Mouse (Mus musculus): Measurements from ENCODE around the gene Tmco1. TPM values are rescaled to one million over a fixed set of nuclear protein-coding genes. Genes with fewer than 3 reads are reported as not detected.

Gene Tmco1
- total and polyA plus RNA-seq, 3 experiments = 110 to 128 TPM; not detected in 1

- H3K27me3 ChIP-seq (ENCODE audit: control insufficient read depth in 1 of 2, insufficient read depth in 2 of 2, low read length in 2 of 2) = no peaks in the 10 kb centered on the region
- peak; percentile 81 for DNase-seq (ENCODE audit: low read depth, low spot score)
- peak overlapping the region; percentile 93 for H3K9ac ChIP-seq (ENCODE audit: control insufficient read depth, low read depth, low read length, poor library complexity, severe bottlenecking)
- peaks cover 7 to 23% of the 10 kb centered on the region in 2 experiments for H3K4me1 ChIP-seq (ENCODE audit: control insufficient read depth in 1 of 2, insufficient read depth in 2 of 2, low read length in 2 of 2)
- no peaks in the 10 kb centered on the region for H3K9me3 ChIP-seq (replicated peaks; ENCODE audit: insufficient read depth, low read length)
- H3K36me3 ChIP-seq (ENCODE audit: control insufficient read depth in 1 of 2, insufficient read depth in 2 of 2, low read length in 2 of 2) = peaks cover 5 to 27% of the 10 kb centered on the region in 2 experiments
- H3K27ac ChIP-seq (ENCODE audit: control insufficient read depth, low read depth, low read length) = peak overlapping the region; percentile 87
- peaks cover 63% of the 10 kb centered on the region for H3K79me2 ChIP-seq (ENCODE audit: control insufficient read depth, insufficient read depth, low read length, poor library complexity)
- TF ChIP-seq MYC (IDR thresholded peaks at IDR 0.05; ENCODE audit: low read depth, low read length) (peak; percentile 96), TBP (IDR thresholded peaks at IDR 0.05; ENCODE audit: low read depth, low read length) (no peak), ZNF384 (IDR thresholded peaks at IDR 0.05; ENCODE audit: low read depth, low read length) (peak; percentile 4; the same call in 1 of the 2 replicates), MEF2A (IDR thresholded peaks at IDR 0.05; ENCODE audit: extremely low read depth, insufficient replicate concordance, low read depth, low read length, poor library complexity, severe bottlenecking) (no peak), CHD1 (IDR thresholded peaks at IDR 0.05; ENCODE audit: low read depth, low read length) (no peak; the same call in 1 of the 2 replicates), MXI1 (IDR thresholded peaks at IDR 0.05; ENCODE audit: low read depth, low read length) (peak; percentile 95), ELF1 (IDR thresholded peaks at IDR 0.05; ENCODE audit: low read depth, low read length) (no peak), USF1 (IDR thresholded peaks at IDR 0.05; ENCODE audit: low read depth, low read length) (no peak), ZMIZ1 (IDR thresholded peaks at IDR 0.05; ENCODE audit: low read depth, low read length) (no peak), MAX (IDR thresholded peaks at IDR 0.05; ENCODE audit: low read length) (peak; percentile 90), POLR2AphosphoS2 (IDR thresholded peaks at IDR 0.05; ENCODE audit: low read length) (no peak), MYB (IDR thresholded peaks at IDR 0.05; ENCODE audit: low read depth, low read length) (no peak; the same call in 1 of the 2 replicates), E2F4 (IDR thresholded peaks at IDR 0.05; ENCODE audit: borderline replicate concordance, low read depth, low read length) (peak; percentile 27; the same call in 1 of the 2 replicates), ZC3H11A (IDR thresholded peaks at IDR 0.05; ENCODE audit: low read depth, low read length) (no peak), BHLHE40 (IDR thresholded peaks at IDR 0.05; ENCODE audit: borderline replicate concordance, low read depth, low read length) (no peak), ETS1 (IDR thresholded peaks at IDR 0.05; ENCODE audit: low read depth, low read length) (no peak), POLR2A (IDR thresholded peaks at IDR 0.05; ENCODE audit: control insufficient read depth in 1 of 2, insufficient read depth in 1 of 2, low read depth in 1 of 2, low read length in 2 of 2, poor library complexity in 1 of 2) (peak; percentile 66 to 71; a peak in 3 of 4 replicates), KAT2A (conservative IDR thresholded peaks at IDR 0.05; ENCODE audit: low read depth, low read length) (no peak)
- H3K4me3 ChIP-seq (ENCODE audit: control insufficient read depth in 1 of 2, insufficient read depth in 1 of 2, low read depth in 2 of 2, low read length in 2 of 2) = peak overlapping the region; percentile 90 to 99
Measured at GRCm38 (mm10) chr1:167283441-167284257, 24.5 kb upstream of the Tmco1 start.

GRCm38 (mm10) chr1:167284258-167284836, 23.8 kb upstream of the Tmco1 start:
- H3K9me3 ChIP-seq (replicated peaks; ENCODE audit: insufficient read depth, low read length) = no peaks in the 10 kb centered on the region
- peaks cover 8 to 26% of the 10 kb centered on the region in 2 experiments for H3K4me1 ChIP-seq (ENCODE audit: control insufficient read depth in 1 of 2, insufficient read depth in 2 of 2, low read length in 2 of 2)
- no peaks in the 10 kb centered on the region for H3K27me3 ChIP-seq (ENCODE audit: control insufficient read depth in 1 of 2, insufficient read depth in 2 of 2, low read length in 2 of 2)
- peaks cover 56% of the 10 kb centered on the region for H3K79me2 ChIP-seq (ENCODE audit: control insufficient read depth, insufficient read depth, low read length, poor library complexity)
- peaks cover 2 to 27% of the 10 kb centered on the region in 2 experiments; a peak in 3 of 4 replicates for H3K36me3 ChIP-seq (ENCODE audit: control insufficient read depth in 1 of 2, insufficient read depth in 2 of 2, low read length in 2 of 2)
- DNase-seq (ENCODE audit: low read depth, low spot score) = peak; percentile 78
- peak overlapping the region; percentile 87 for H3K27ac ChIP-seq (ENCODE audit: control insufficient read depth, low read depth, low read length)
- H3K9ac ChIP-seq (ENCODE audit: control insufficient read depth, low read depth, low read length, poor library complexity, severe bottlenecking) = peak overlapping the region; percentile 93
- peak overlapping the region; percentile 90 to 99 for H3K4me3 ChIP-seq (ENCODE audit: control insufficient read depth in 1 of 2, insufficient read depth in 1 of 2, low read depth in 2 of 2, low read length in 2 of 2)
- TF ChIP-seq ZMIZ1 (IDR thresholded peaks at IDR 0.05; ENCODE audit: low read depth, low read length) = peak; percentile 75; the same call in 1 of the 2 replicates
- TF ChIP-seq MYC (IDR thresholded peaks at IDR 0.05; ENCODE audit: low read depth, low read length) = peak; percentile 53; the same call in 1 of the 2 replicates
- peak; percentile 43; the same call in 1 of the 2 replicates for TF ChIP-seq NRF1 (IDR thresholded peaks at IDR 0.05; ENCODE audit: insufficient read depth, low read depth, low read length, poor library complexity, severe bottlenecking)
- peak; percentile 68 for TF ChIP-seq MXI1 (IDR thresholded peaks at IDR 0.05; ENCODE audit: low read depth, low read length)
- peak; percentile 12; the same call in 1 of the 2 replicates for TF ChIP-seq HCFC1 (IDR thresholded peaks at IDR 0.05; ENCODE audit: low read depth, low read length)
- no peak for TF ChIP-seq TAL1 (IDR thresholded peaks at IDR 0.05; ENCODE audit: low read length)
- TF ChIP-seq MEF2A (IDR thresholded peaks at IDR 0.05; ENCODE audit: extremely low read depth, insufficient replicate concordance, low read depth, low read length, poor library complexity, severe bottlenecking) = no peak
- TF ChIP-seq MAX (IDR thresholded peaks at IDR 0.05; ENCODE audit: low read length) = peak; percentile 65; the same call in 1 of the 2 replicates
